ENCODE assay signal across 8 mouse cellular contexts in genomic region chr5:110652719-110653648, GRCm38 (mm10). TPM values are rescaled to one million over a fixed set of nuclear protein-coding genes. Genes with fewer than 3 reads are reported as not detected.
DNase-seq lines count a peak whose midpoint lies in the region; ATAC-seq and TF ChIP-seq lines count a peak whose summit lies in the region.

Noc4l (minus strand) TSS chr5:110653417.
Ddx51 (plus strand) TSS chr5:110653451.

- TF ChIP-seq POLR2A in brain, embryonic 14.5 days (IDR thresholded peaks at IDR 0.05; ENCODE audit: borderline replicate concordance, extremely low read depth, insufficient read depth, insufficient read length, poor library complexity, severe bottlenecking) = peak; percentile 81; the same call in 1 of the 2 replicates
- TF ChIP-seq POLR2A in liver, adult 2 months (IDR thresholded peaks at IDR 0.05; ENCODE audit: extremely low read depth, insufficient read depth, low read length) = peak; percentile 58
- TF ChIP-seq POLR2A in myocyte (IDR thresholded peaks at IDR 0.05; ENCODE audit: insufficient read length, low read depth) = peak; percentile 73

- H3K4me2 ChIP-seq in heart, embryonic 11.5 days = peak within 1 kb of the TSS; percentile 94
- H3K4me2 ChIP-seq in kidney, embryonic 16.5 days (replicated peaks; ENCODE audit: low read depth, low read length) = peak within 1 kb of the TSS; percentile 95
- H3K4me2 ChIP-seq in myocyte (ENCODE audit: low read depth) = peak within 1 kb of the TSS; percentile 87

- peaks cover 54% of the 10 kb centered on the region for H3K4me1 ChIP-seq in erythroblast, embryonic 14.5 days (ENCODE audit: control insufficient read depth)
- H3K4me1 ChIP-seq in heart, embryonic 11.5 days (ENCODE audit: control insufficient read depth, insufficient read depth, low read length) = peaks cover 9% of the 10 kb centered on the region
- H3K4me1 ChIP-seq in kidney, embryonic 16.5 days (ENCODE audit: insufficient read depth, low read length) = peaks cover 15% of the 10 kb centered on the region
- H3K4me1 ChIP-seq in liver, adult 2 months (ENCODE audit: control insufficient read depth, insufficient read depth, low read length) = peaks cover 6% of the 10 kb centered on the region

- peak; percentile 98 for DNase-seq in brain, embryonic 14.5 days (ENCODE audit: low read depth)
- peak; percentile 66 for DNase-seq in liver, adult 2 months (ENCODE audit: extremely low read depth, low read depth, low spot score)
- DNase-seq in splenic B cell, adult 2 months (ENCODE audit: low read depth, low spot score) = peak; percentile 97

- H3K79me3 ChIP-seq in C2C12 (ENCODE audit: low read depth) = peaks cover 23% of the 10 kb centered on the region

- no peaks in the 10 kb centered on the region for H3K9me3 ChIP-seq in erythroblast, embryonic 14.5 days (ENCODE audit: control insufficient read depth, low read length)
- H3K9me3 ChIP-seq in heart, embryonic 11.5 days (replicated peaks; ENCODE audit: control insufficient read depth, low read length) = no peaks in the 10 kb centered on the region
- no peaks in the 10 kb centered on the region for H3K9me3 ChIP-seq in kidney, embryonic 16.5 days (ENCODE audit: low read length)

- H3K79me2 ChIP-seq in C2C12 (ENCODE audit: control insufficient read depth, insufficient read depth) (peaks cover 43% of the 10 kb centered on the region), myocyte (ENCODE audit: control insufficient read depth, insufficient read depth) (peaks cover 17% of the 10 kb centered on the region)
- H3K79me2 ChIP-seq in liver, adult 2 months (ENCODE audit: control insufficient read depth, insufficient read depth, low read length) = 0 out of 2 replicates have a peak, but pooled peaks cover 5% of the 10 kb centered on the region

- ATAC-seq in heart, embryonic 11.5 days (replicated peaks; ENCODE audit: insufficient number of reproducible peaks, low FRiP score, low TSS enrichment) = peak; percentile 75
- ATAC-seq in kidney, embryonic 16.5 days (ENCODE audit: low FRiP score, low TSS enrichment) = peak; percentile 84

- peak within 1 kb of the TSS; percentile 94 for H3ac ChIP-seq in C2C12 (ENCODE audit: control insufficient read depth, insufficient read length, low read depth)
- peak within 1 kb of the TSS; percentile 91 for H3ac ChIP-seq in myocyte (ENCODE audit: control insufficient read depth, insufficient read length)

- H3K36me3 ChIP-seq in C2C12 (ENCODE audit: control insufficient read depth, insufficient read depth) (peaks cover 63% of the 10 kb centered on the region), myocyte (ENCODE audit: control insufficient read depth, insufficient read depth) (peaks cover 23% of the 10 kb centered on the region)
- H3K36me3 ChIP-seq in erythroblast, embryonic 14.5 days (ENCODE audit: control insufficient read depth) = peaks cover 80% of the 10 kb centered on the region
- peaks cover 38% of the 10 kb centered on the region for H3K36me3 ChIP-seq in heart, embryonic 11.5 days (ENCODE audit: control insufficient read depth, insufficient read depth, low read length)
- peaks cover 67% of the 10 kb centered on the region for H3K36me3 ChIP-seq in kidney, embryonic 16.5 days (ENCODE audit: insufficient read depth, low read length)
- peaks cover 13% of the 10 kb centered on the region for H3K36me3 ChIP-seq in liver, adult 2 months (ENCODE audit: control insufficient read depth, insufficient read depth, low read length)
- H3K36me3 ChIP-seq in splenic B cell, adult 2 months (ENCODE audit: control insufficient read depth, insufficient read depth, low read length, poor library complexity, severe bottlenecking) = peaks cover 6% of the 10 kb centered on the region

- H3K27ac ChIP-seq in heart, embryonic 11.5 days (ENCODE audit: low read depth, low read length) = no peak within 1 kb of the TSS
- no peak within 1 kb of the TSS for H3K27ac ChIP-seq in kidney, embryonic 16.5 days (ENCODE audit: low read length)
- no peak within 1 kb of the TSS; the same call in 1 of the 2 replicates for H3K27ac ChIP-seq in liver, adult 2 months (replicated peaks; ENCODE audit: insufficient read depth, low read depth, low read length)

- WGBS in heart, embryonic 11.5 days (ENCODE audit: insufficient replicate concordance) = 1% methylated on average over 91 of the region's 91 CpGs
- WGBS in kidney, embryonic 16.5 days = under 1% methylated on average over 91 of the region's 91 CpGs
- under 1% methylated on average over 91 of the region's 91 CpGs for WGBS in liver, adult 2 months

- peak; percentile 0 for TF ChIP-seq CTCF in C2C12 (IDR thresholded peaks at IDR 0.05; ENCODE audit: control insufficient read depth, insufficient read depth, insufficient read length)
- no peak for TF ChIP-seq CTCF in brain, embryonic 14.5 days (IDR thresholded peaks at IDR 0.05; ENCODE audit: borderline replicate concordance, extremely low read depth, insufficient read depth, insufficient read length)
- no peak for TF ChIP-seq CTCF in liver, adult 2 months (IDR thresholded peaks at IDR 0.05; ENCODE audit: low read depth, low read length)

- peak within 1 kb of the TSS; percentile 96 for H3K9ac ChIP-seq in heart, embryonic 11.5 days (ENCODE audit: low read depth, low read length)
- H3K9ac ChIP-seq in kidney, embryonic 16.5 days (replicated peaks; ENCODE audit: low read length) = peak within 1 kb of the TSS; percentile 94
- H3K9ac ChIP-seq in liver, adult 2 months (ENCODE audit: low read depth, low read length) = peak within 1 kb of the TSS; percentile 89

- H3K4me3 ChIP-seq in C2C12 (ENCODE audit: insufficient read depth, poor library complexity, severe bottlenecking) (peak within 1 kb of the TSS; percentile 91), myocyte (peak within 1 kb of the TSS; percentile 82)
- peak within 1 kb of the TSS; percentile 83 for H3K4me3 ChIP-seq in erythroblast, embryonic 14.5 days (replicated peaks)
- peak within 1 kb of the TSS; percentile 98 for H3K4me3 ChIP-seq in heart, embryonic 11.5 days (ENCODE audit: low read depth, low read length)
- peak within 1 kb of the TSS; percentile 98 for H3K4me3 ChIP-seq in kidney, embryonic 16.5 days (ENCODE audit: low read length)
- H3K4me3 ChIP-seq in liver, adult 2 months (ENCODE audit: insufficient read depth, low read depth, low read length) = peak within 1 kb of the TSS; percentile 89

- H3K27me3 ChIP-seq in C2C12 (ENCODE audit: control insufficient read depth, insufficient read depth, insufficient read length) = no peaks in the 10 kb centered on the region
- H3K27me3 ChIP-seq in erythroblast, embryonic 14.5 days (ENCODE audit: control insufficient read depth) = no peaks in the 10 kb centered on the region
- no peaks in the 10 kb centered on the region for H3K27me3 ChIP-seq in heart, embryonic 11.5 days (ENCODE audit: control insufficient read depth, insufficient read depth, low read length)
- H3K27me3 ChIP-seq in kidney, embryonic 16.5 days (ENCODE audit: insufficient read depth, low read length) = no peaks in the 10 kb centered on the region
- no peaks in the 10 kb centered on the region for H3K27me3 ChIP-seq in liver, adult 2 months (ENCODE audit: control insufficient read depth, insufficient read depth, low read length)
- H3K27me3 ChIP-seq in myocyte (ENCODE audit: control insufficient read depth, insufficient read depth, insufficient read length) = no peaks in the 10 kb centered on the region
- no peaks in the 10 kb centered on the region for H3K27me3 ChIP-seq in splenic B cell, adult 2 months (ENCODE audit: control insufficient read depth, insufficient read depth, low read length, poor library complexity, severe bottlenecking)

TF ChIP-seq in C2C12, 6 proteins besides CTCF, POLR2A, EP300 and RAD21:
- TF ChIP-seq MAX (IDR thresholded peaks at IDR 0.05) = no peak
- TF ChIP-seq FOSL1 (IDR thresholded peaks at IDR 0.05; ENCODE audit: insufficient read depth, low read length, poor library complexity, severe bottlenecking) = no peak
- no peak for TF ChIP-seq MYOG (IDR thresholded peaks at IDR 0.05; ENCODE audit: control insufficient read depth, extremely low read depth, insufficient read length)
- no peak for TF ChIP-seq MYOD1 (IDR thresholded peaks at IDR 0.05; ENCODE audit: control insufficient read depth, insufficient read length, low read depth)
- no peak for TF ChIP-seq USF1 (IDR thresholded peaks at IDR 0.05; ENCODE audit: low read depth)
- TF ChIP-seq CEBPB (IDR thresholded peaks at IDR 0.05; ENCODE audit: low read depth) = no peak

TF ChIP-seq in myocyte, 11 proteins besides CTCF, POLR2A, EP300 and RAD21:
- TF ChIP-seq REST (IDR thresholded peaks at IDR 0.05; ENCODE audit: insufficient read depth, insufficient read length) = no peak
- TF ChIP-seq E2F4 (IDR thresholded peaks at IDR 0.05; ENCODE audit: insufficient read depth) = peak; percentile 48
- peak; percentile 35 for TF ChIP-seq POLR2AphosphoS2 (IDR thresholded peaks at IDR 0.05; ENCODE audit: insufficient read length, low read depth)
- peak in 1 of 3 experiments; percentile 13 for TF ChIP-seq MYOG (IDR thresholded peaks at IDR 0.05; ENCODE audit: control insufficient read depth in 1 of 3, insufficient read depth in 1 of 3, insufficient read length in 2 of 3, low read depth in 2 of 3)
- peak in 1 of 3 experiments; percentile 22 for TF ChIP-seq MYOD1 (IDR thresholded peaks at IDR 0.05; ENCODE audit: control insufficient read depth in 1 of 3, insufficient read length in 2 of 3, low read depth in 2 of 3)
- TF ChIP-seq SRF (IDR thresholded peaks at IDR 0.05; ENCODE audit: control insufficient read depth, insufficient read length, low read depth) = peak; percentile 88
- no peak for TF ChIP-seq TCF12 (IDR thresholded peaks at IDR 0.05; ENCODE audit: insufficient read depth, poor library complexity, severe bottlenecking)

RNA-seq across cellular contexts. Expression of gene Noc4l, which starts in this region (rescaled TPM):
- polyA plus RNA-seq in C2C12 (2012; fragmentation: generic; extraction: Trizol) (51.7 TPM), myocyte (2012; fragmentation: generic; extraction: Trizol) (42.5 TPM)
- polyA plus RNA-seq in brain, embryonic 14.5 days (2012; rRNA removed) = 60.4 and 91.9 TPM in 2 replicates
- 9.2 and 10.1 TPM in 2 replicates for polyA plus RNA-seq in erythroblast, embryonic 14.5 days (2012)
- 35.8 and 41.7 TPM in 2 replicates for polyA plus RNA-seq in heart, embryonic 11.5 days (2014; fragmentation: Nextera tagmentation; extraction: Ambion mirVana)
- polyA plus RNA-seq in kidney, embryonic 16.5 days (2015; fragmentation: Nextera tagmentation; extraction: Ambion mirVana) = 58.9 and 65.0 TPM in 2 replicates
- total RNA-seq in liver, adult 2 months (2014; rRNA removed) = 2.7 and 3.2 TPM in 2 replicates
- 24.1 and 38.5 TPM in 2 replicates for polyA plus RNA-seq in liver, adult 2 months (2012; rRNA removed)

RNA-seq across cellular contexts. Expression of gene Ddx51, which starts in this region (rescaled TPM):
- polyA plus RNA-seq in C2C12 (2012; fragmentation: generic; extraction: Trizol) (14.8 TPM), myocyte (2012; fragmentation: generic; extraction: Trizol) (13.9 TPM)
- polyA plus RNA-seq in brain, embryonic 14.5 days (2012; rRNA removed) = 23.1 and 28.1 TPM in 2 replicates
- 0.18 and 0.28 TPM in 2 replicates for polyA plus RNA-seq in erythroblast, embryonic 14.5 days (2012)
- polyA plus RNA-seq in heart, embryonic 11.5 days (2014; fragmentation: Nextera tagmentation; extraction: Ambion mirVana) = 18.0 and 22.0 TPM in 2 replicates
- 19.8 and 28.2 TPM in 2 replicates for polyA plus RNA-seq in kidney, embryonic 16.5 days (2015; fragmentation: Nextera tagmentation; extraction: Ambion mirVana)
- 2.4 TPM in 2 replicates for total RNA-seq in liver, adult 2 months (2014; rRNA removed)
- polyA plus RNA-seq in liver, adult 2 months (2012; rRNA removed) = 9.2 and 12.2 TPM in 2 replicates
